ENCODE assay signal across 27 mouse cellular contexts in the genomic region with DNA sequence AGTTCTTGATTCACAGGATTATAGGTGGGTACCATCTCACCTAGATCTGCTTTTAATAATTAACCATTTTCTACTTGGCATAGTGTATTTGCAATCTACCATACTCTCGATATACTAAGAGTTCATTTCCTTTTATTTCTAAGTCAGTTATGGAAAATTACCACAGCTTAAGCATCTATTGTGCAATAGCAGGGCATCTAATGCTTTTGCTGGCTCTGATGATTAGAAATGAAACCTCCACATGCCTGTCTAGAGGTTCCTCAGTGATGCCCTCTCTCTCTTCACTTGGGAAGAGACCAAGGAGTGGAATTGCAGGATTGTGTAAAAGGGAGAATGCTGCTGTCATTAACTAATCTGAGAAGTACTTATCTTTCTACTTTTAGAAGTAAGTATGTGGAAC. TPM values are rescaled to one million over a fixed set of nuclear protein-coding genes. Genes with fewer than 3 reads are reported as not detected.
DNase-seq lines count a peak whose midpoint lies in the region; ATAC-seq and TF ChIP-seq lines count a peak whose summit lies in the region.
"Had no signal": no experiment of that assay in that cellular context is flagged by ENCODE, and none has a peak within 500 bp of the region (broad histone marks: within the 10 kb centered on the region; RNA-seq: fewer than 3 reads in every experiment).

No protein-coding gene starts in this region.

- ATAC-seq in common myeloid progenitor, adult 5-6 weeks (replicated peaks; ENCODE audit: low read depth, poor library complexity, severe bottlenecking) = 0 out of 2 replicates have a peak, but pooled peaks have one; percentile 32
- peak; percentile 33; the same call in 1 of the 2 replicates for ATAC-seq in megakaryocyte, adult 5-6 weeks (ENCODE audit: poor library complexity, severe bottlenecking)
- ATAC-seq: activated CD4-positive, CD25-positive, alpha-beta regulatory T cell, adult 4 months; CD4-positive, CD25-positive, alpha-beta regulatory T cell, adult 4 months; forebrain, embryonic 14.5 days; forebrain, embryonic 16.5 days; Patski had no signal

- H3ac ChIP-seq in C2C12 (ENCODE audit: control insufficient read depth, insufficient read length, low read depth) = no peak overlapping the region

- H3K79me3 ChIP-seq in C2C12 (ENCODE audit: low read depth) = no peaks in the 10 kb centered on the region

- TF ChIP-seq CTCF in C2C12 (IDR thresholded peaks at IDR 0.05; ENCODE audit: control insufficient read depth, insufficient read depth, insufficient read length) = no peak

- H3K4me3 ChIP-seq in C2C12 (ENCODE audit: insufficient read depth, poor library complexity, severe bottlenecking) = no peak overlapping the region
- H3K4me3 ChIP-seq: embryonic facial prominence, embryonic 13.5 days; embryonic facial prominence, embryonic 15.5 days; erythroblast, embryonic 14.5 days; forebrain, embryonic 10.5 days; forebrain, embryonic 12.5 days had no signal

- H3K36me3 ChIP-seq in C2C12 (ENCODE audit: control insufficient read depth, insufficient read depth) = no peaks in the 10 kb centered on the region
- H3K36me3 ChIP-seq: embryonic facial prominence, embryonic 13.5 days; embryonic facial prominence, embryonic 15.5 days; forebrain, embryonic 10.5 days; forebrain, embryonic 12.5 days; G1E had no signal

- H3K27me3 ChIP-seq in C2C12 (ENCODE audit: control insufficient read depth, insufficient read depth, insufficient read length) = no peaks in the 10 kb centered on the region
- H3K27me3 ChIP-seq: CH12.LX; embryonic facial prominence, embryonic 13.5 days; embryonic facial prominence, embryonic 15.5 days; forebrain, embryonic 12.5 days; Patski had no signal

- no peak for DNase-seq in right cerebral cortex, postnatal 36 days (ENCODE audit: low spot score in 2 of 2)
- DNase-seq in testis, postnatal 14 days (ENCODE audit: low spot score) = no peak
- DNase-seq in thymus, postnatal 25 days = no peak
- DNase-seq: adrenal gland, adult 8-10 months; adrenal gland, postnatal 14 days; adrenal gland, postnatal 36 days; cerebellum, adult 11-12 months; cerebellum, adult 2 months; cerebellum, adult 9-10 months; cerebellum, postnatal 10 days; cerebellum, postnatal 25 days; embryo, embryonic 11 days had no signal

- no peaks in the 10 kb centered on the region for H3K79me2 ChIP-seq in C2C12 (ENCODE audit: control insufficient read depth, insufficient read depth)

TF ChIP-seq in C2C12, 6 proteins besides CTCF, POLR2A, EP300 and RAD21:
- TF ChIP-seq USF1 (IDR thresholded peaks at IDR 0.05; ENCODE audit: low read depth) = no peak
- TF ChIP-seq CEBPB (IDR thresholded peaks at IDR 0.05; ENCODE audit: low read depth) = peak; percentile 36
- TF ChIP-seq MAX (IDR thresholded peaks at IDR 0.05) = no peak
- no peak for TF ChIP-seq FOSL1 (IDR thresholded peaks at IDR 0.05; ENCODE audit: insufficient read depth, low read length, poor library complexity, severe bottlenecking)
- no peak for TF ChIP-seq MYOD1 (IDR thresholded peaks at IDR 0.05; ENCODE audit: control insufficient read depth, insufficient read length, low read depth)
- no peak for TF ChIP-seq MYOG (IDR thresholded peaks at IDR 0.05; ENCODE audit: control insufficient read depth, extremely low read depth, insufficient read length)

RNA-seq across cellular contexts. Expression of a gene that starts 44.4 kb away (rescaled TPM):
- not detected for polyA plus RNA-seq in C2C12 (2012; fragmentation: generic; extraction: Trizol)
- total RNA-seq in common myeloid progenitor, adult 5-6 weeks (2017) = not detected in 2 replicates
- total RNA-seq in megakaryocyte, adult 5-6 weeks (2015) = not detected in 2 replicates
- 0.04 TPM in 1 of 2 replicates, not detected in the other for total RNA-seq in megakaryocyte, adult 5-6 weeks (2017)
- polyA plus RNA-seq: activated CD4-positive, CD25-positive, alpha-beta regulatory T cell, adult 4 months; erythroblast, embryonic 14.5 days; G1E had no signal
